Mouse (Mus musculus) heart, embryonic 14.5 days (tissue): ENCODE results near the gene Cdca3. TPM values are rescaled to one million over a fixed set of nuclear protein-coding genes. Genes with fewer than 3 reads are reported as not detected.

Experiments
- ATAC-seq: fragments of 200-750 bp; cut with Nextera tagmentation; 2 replicates; pipeline ENCODE4 v1.8.0; 2017; ENCODE audit warnings: low read depth, moderate TSS enrichment; ENCODE audit not compliant: insufficient number of reproducible peaks, insufficient read depth, low FRiP score
- H3K27ac ChIP-seq, 2 experiments: fragments of 200-500 bp in 1 of 2; fragments of 300-500 bp in 1 of 2; sonication (generic) in 1 of 2; replicated peaks in 1 of 2; 2 replicates each; pipeline ENCODE4 v1.5.1; 2012 to 2014; ENCODE audit warnings: low read depth in 2 of 2, low read length in 2 of 2, control low read depth in 1 of 2, mild to moderate bottlenecking in 1 of 2, mixed read lengths in 1 of 2; ENCODE audit not compliant: control insufficient read depth in 1 of 2, insufficient read depth in 1 of 2
- H3K27me3 ChIP-seq: fragments of 300-500 bp; sonication (generic); 2 replicates; pipeline ENCODE4 v1.6.1; 2014; ENCODE audit warnings: mild to moderate bottlenecking, low read length, control low read depth; ENCODE audit not compliant: control insufficient read depth, insufficient read depth
- H3K36me3 ChIP-seq: fragments of 300-500 bp; sonication (generic); 2 replicates; pipeline ENCODE4 v1.6.1; 2014; ENCODE audit warnings: mild to moderate bottlenecking, control low read depth, low read length, mixed read lengths; ENCODE audit not compliant: control insufficient read depth, insufficient read depth
- H3K4me1 ChIP-seq, 2 experiments: fragments of 200-500 bp in 1 of 2; fragments of 300-500 bp in 1 of 2; sonication (generic) in 1 of 2; 2 replicates each; pipeline ENCODE4 v1.6.1; 2012 to 2014; ENCODE audit warnings: low read length in 2 of 2, control low read depth in 1 of 2, mixed read lengths in 1 of 2; ENCODE audit not compliant: control insufficient read depth in 2 of 2, insufficient read depth in 2 of 2
- H3K4me2 ChIP-seq: fragments of 300-500 bp; sonication (generic); 2 replicates; pipeline ENCODE4 v1.6.1; 2014; ENCODE audit warnings: mild to moderate bottlenecking, low read length
- H3K4me3 ChIP-seq, 2 experiments: fragments of 200-500 bp in 1 of 2; fragments of 300-500 bp in 1 of 2; sonication (generic) in 1 of 2; 2 replicates each; pipeline ENCODE4 v1.5.1; 2012 to 2014; ENCODE audit warnings: low read length in 2 of 2, mild to moderate bottlenecking in 2 of 2, control low read depth in 1 of 2, low read depth in 1 of 2, moderate library complexity in 1 of 2; ENCODE audit not compliant: control insufficient read depth in 1 of 2, insufficient read depth in 1 of 2
- H3K9ac ChIP-seq: fragments of 300-500 bp; sonication (generic); 2 replicates; pipeline ENCODE4 v1.6.1; 2014; ENCODE audit warnings: mild to moderate bottlenecking, low read length
- H3K9me3 ChIP-seq: fragments of 300-500 bp; sonication (generic); 2 replicates; pipeline ENCODE4 v1.6.1; 2016; ENCODE audit warnings: low read length, control low read depth; ENCODE audit not compliant: control insufficient read depth
- WGBS: fragments of 180-500 bp; shearing (Covaris S2); extraction: QIAGEN DNeasy Blood & Tissue Kit; methylation state at CpG from one replicate; pipeline ENCODE4 v1.1.7; 2014; 5-methylcytosine and 5-hydroxymethylcytosine counted together
- polyA plus RNA-seq: library from polyadenylated mRNA; unstranded; fragments of >200 nt; fragmentation: Nextera tagmentation; extraction: Ambion mirVana; gene quantifications from 2 replicates; pipeline ENCODE4 v1.2.1, GENCODE M21; 2014

The Cdca3 gene
- polyA plus RNA-seq, 1 experiment from 2014 or later, result 139 TPM

- no peak for ATAC-seq
- Histone ChIP-seq H3K4me2 (no peak overlapping the region), H3K27me3 (no peaks in the 10 kb centered on the region), H3K9me3 (no peaks in the 10 kb centered on the region), H3K4me3 (no peak overlapping the region), H3K36me3 (peaks cover 41% of the 10 kb centered on the region), H3K27ac (no peak overlapping the region), H3K9ac (no peak overlapping the region), H3K4me1 (peaks cover 21 to 30% of the 10 kb centered on the region in 2 experiments)
- 65% methylated on average over 7 of the region's 7 CpGs for WGBS
Observed at GRCm38 (mm10) chr6:124836411-124836810, 7.1 kb downstream of the Cdca3 start.

GRCm38 (mm10) chr6:124839805-124840204, 10.5 kb downstream of the Cdca3 start:
- Histone ChIP-seq H3K4me3 (no peak overlapping the region), H3K4me2 (peak overlapping the region; percentile 37), H3K36me3 (peaks cover 17% of the 10 kb centered on the region), H3K9me3 (no peaks in the 10 kb centered on the region), H3K27me3 (no peaks in the 10 kb centered on the region), H3K27ac (peak overlapping the region in 1 of 2 experiments; percentile 62; a peak in 2 of 4 replicates), H3K4me1 (peaks cover 21 to 30% of the 10 kb centered on the region in 2 experiments), H3K9ac (peak overlapping the region; percentile 62)
- 5% methylated on average over 8 of the region's 8 CpGs for WGBS
- peak; percentile 19 for ATAC-seq

GRCm38 (mm10) chr6:124840241-124841167, 11.2 kb downstream of the Cdca3 start, which contains the start of gene Gnb3:
Gene Gnb3, minus strand, starts transcription at chr6:124840275.
- Histone ChIP-seq H3K9ac (peak within 1 kb of the TSS; percentile 62), H3K4me3 (no peak within 1 kb of the TSS), H3K27me3 (no peaks in the 10 kb centered on the region), H3K27ac (peak within 1 kb of the TSS in 1 of 2 experiments; percentile 62; a peak in 2 of 4 replicates), H3K4me1 (peaks cover 21 to 30% of the 10 kb centered on the region in 2 experiments), H3K36me3 (peaks cover 18% of the 10 kb centered on the region), H3K9me3 (no peaks in the 10 kb centered on the region), H3K4me2 (peak within 1 kb of the TSS; percentile 37)
- 0 out of 2 replicates have a peak, but pooled peaks have one; percentile 36 for ATAC-seq
- WGBS, result 16% methylated on average over 15 of the region's 15 CpGs

GRCm38 (mm10) chr6:124847305-124847704, 18.0 kb downstream of the Cdca3 start:
- ATAC-seq, result peak; percentile 49; the same call in 1 of the 2 replicates
- no peaks in the 10 kb centered on the region for H3K4me1 ChIP-seq
- peaks cover 15% of the 10 kb centered on the region for H3K36me3 ChIP-seq
- H3K9ac ChIP-seq, result no peak overlapping the region
- no peak overlapping the region for H3K4me3 ChIP-seq
- H3K27ac ChIP-seq, result no peak overlapping the region
- no peak overlapping the region for H3K4me2 ChIP-seq
- WGBS, result 9% methylated on average over 9 of the region's 9 CpGs
- H3K9me3 ChIP-seq, result no peaks in the 10 kb centered on the region
- H3K27me3 ChIP-seq, result no peaks in the 10 kb centered on the region

GRCm38 (mm10) chr6:124850535-124850934, 21.2 kb downstream of the Cdca3 start:
- Histone ChIP-seq H3K9ac (no peak overlapping the region), H3K36me3 (peaks cover 13% of the 10 kb centered on the region), H3K9me3 (no peaks in the 10 kb centered on the region), H3K4me3 (no peak overlapping the region), H3K4me2 (no peak overlapping the region), H3K27ac (no peak overlapping the region), H3K4me1 (peaks cover 0 to 6% of the 10 kb centered on the region in 2 experiments; a peak in 1 of 4 replicates), H3K27me3 (no peaks in the 10 kb centered on the region)
- 46% methylated on average over 8 of the region's 8 CpGs for WGBS
- ATAC-seq, result no peak

- Histone ChIP-seq H3K36me3 (peaks cover 13% of the 10 kb centered on the region), H3K4me1 (peaks cover 2 to 10% of the 10 kb centered on the region in 2 experiments; a peak in 2 of 4 replicates), H3K9ac (no peak overlapping the region), H3K9me3 (no peaks in the 10 kb centered on the region), H3K4me2 (no peak overlapping the region), H3K27me3 (peaks cover 13% of the 10 kb centered on the region), H3K4me3 (no peak overlapping the region), H3K27ac (no peak overlapping the region)
- ATAC-seq, result no peak
- 61% methylated on average over 12 of the region's 12 CpGs for WGBS
Observed at GRCm38 (mm10) chr6:124854647-124855046, 25.3 kb downstream of the Cdca3 start.

GRCm38 (mm10) chr6:124856321-124856720, 27.0 kb downstream of the Cdca3 start:
- peaks cover 5 to 15% of the 10 kb centered on the region in 2 experiments; a peak in 2 of 4 replicates for H3K4me1 ChIP-seq
- peaks cover 13% of the 10 kb centered on the region for H3K27me3 ChIP-seq
- H3K4me2 ChIP-seq, result peak overlapping the region; percentile 93
- peak overlapping the region; percentile 89 for H3K9ac ChIP-seq
- H3K27ac ChIP-seq, result peak overlapping the region; percentile 58 to 87; a peak in 3 of 4 replicates
- WGBS, result 6% methylated on average over 14 of the region's 14 CpGs
- H3K36me3 ChIP-seq, result peaks cover 13% of the 10 kb centered on the region
- H3K4me3 ChIP-seq, result peak overlapping the region; percentile 58 to 81
- H3K9me3 ChIP-seq, result no peaks in the 10 kb centered on the region
- no peak for ATAC-seq
